Mouse (Mus musculus) mammary gland, adult 2 months (tissue): ENCODE data around the gene Anln. TPM values are rescaled to one million over a fixed set of nuclear protein-coding genes. Genes with fewer than 3 reads are reported as not detected.

Source experiments
- polyA plus RNA-seq: library from polyadenylated mRNA; depleted of rRNA; stranded (reverse); fragments of >200 nt; gene quantifications from 2 replicates; pipeline ENCODE4 v1.2.3, GENCODE M21; 2012; ENCODE audit warnings: low replicate concordance; rRNA removed

Gene Anln
- 0.53 and 1.2 TPM in 2 replicates for polyA plus RNA-seq

DNA sequence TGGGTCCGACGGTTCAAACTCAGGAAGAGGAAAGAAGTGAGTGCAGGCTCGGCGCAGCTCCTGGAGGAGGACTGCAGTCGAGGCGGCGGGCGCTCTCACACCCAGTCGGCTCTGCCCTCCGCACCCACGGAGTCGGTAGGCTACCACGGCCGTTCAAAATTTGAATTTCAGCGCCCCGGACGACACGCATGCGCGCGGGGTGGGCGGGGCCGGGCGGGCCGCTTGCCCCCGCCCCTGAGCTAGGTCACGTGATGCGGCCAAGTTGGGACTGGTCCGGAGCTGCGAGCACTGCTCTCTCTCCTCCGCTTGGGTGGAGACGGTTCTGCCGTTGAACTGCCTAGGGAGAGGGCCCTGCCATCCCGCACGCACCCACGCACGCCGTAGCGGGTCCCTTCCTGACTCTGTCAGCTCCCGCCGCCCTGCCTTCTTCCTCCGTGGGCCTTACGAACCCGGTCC lies at the start of gene Anln:
TSS of gene Anln (minus strand) at position 168 of the 456 bp plus-strand sequence.

DNA sequence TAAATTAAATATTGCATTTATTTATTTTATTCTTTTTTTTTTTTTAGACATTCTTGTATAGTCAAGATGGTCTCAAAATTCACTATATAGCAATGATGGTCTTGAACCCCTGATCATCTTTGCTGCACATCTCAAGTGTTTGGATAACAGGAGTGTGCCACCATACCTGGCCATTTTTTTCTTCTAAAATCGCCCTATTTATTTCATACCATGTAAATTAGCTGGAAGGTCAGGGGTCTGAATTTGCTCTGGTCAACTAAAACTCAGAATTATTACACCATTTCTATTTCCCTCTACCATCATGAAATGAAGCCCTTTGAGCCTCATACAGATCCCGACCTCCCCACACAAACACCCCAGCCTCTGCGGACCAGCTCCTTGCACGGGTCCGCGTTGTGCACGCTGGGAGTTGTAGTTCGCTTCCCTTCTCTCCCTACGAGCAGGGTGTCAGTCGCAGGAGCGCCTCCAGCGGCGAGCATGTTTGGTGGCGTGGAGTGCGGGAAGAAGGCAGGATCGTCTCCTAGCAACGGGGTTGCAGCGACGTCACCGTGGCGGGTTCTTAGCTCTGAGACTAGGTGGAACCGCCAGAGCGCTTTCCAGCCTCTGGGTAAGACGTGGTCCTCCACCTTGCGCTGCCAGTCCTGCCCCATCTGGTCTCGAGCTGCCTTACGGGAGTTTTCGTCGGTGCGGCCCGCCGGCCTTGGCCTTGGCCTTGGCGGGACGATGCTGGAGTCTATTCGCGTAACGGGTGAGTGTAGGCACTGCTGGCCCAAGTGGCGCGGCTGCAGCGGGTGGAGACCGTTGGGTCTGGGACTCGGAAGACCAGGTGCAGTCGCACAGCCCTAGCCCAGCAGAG lies 22.2 kb upstream of the Anln start, which contains the start of gene 9530077C05Rik:
TSS of gene 9530077C05Rik (plus strand) at position 512 of the 856 bp plus-strand sequence.

DNA sequence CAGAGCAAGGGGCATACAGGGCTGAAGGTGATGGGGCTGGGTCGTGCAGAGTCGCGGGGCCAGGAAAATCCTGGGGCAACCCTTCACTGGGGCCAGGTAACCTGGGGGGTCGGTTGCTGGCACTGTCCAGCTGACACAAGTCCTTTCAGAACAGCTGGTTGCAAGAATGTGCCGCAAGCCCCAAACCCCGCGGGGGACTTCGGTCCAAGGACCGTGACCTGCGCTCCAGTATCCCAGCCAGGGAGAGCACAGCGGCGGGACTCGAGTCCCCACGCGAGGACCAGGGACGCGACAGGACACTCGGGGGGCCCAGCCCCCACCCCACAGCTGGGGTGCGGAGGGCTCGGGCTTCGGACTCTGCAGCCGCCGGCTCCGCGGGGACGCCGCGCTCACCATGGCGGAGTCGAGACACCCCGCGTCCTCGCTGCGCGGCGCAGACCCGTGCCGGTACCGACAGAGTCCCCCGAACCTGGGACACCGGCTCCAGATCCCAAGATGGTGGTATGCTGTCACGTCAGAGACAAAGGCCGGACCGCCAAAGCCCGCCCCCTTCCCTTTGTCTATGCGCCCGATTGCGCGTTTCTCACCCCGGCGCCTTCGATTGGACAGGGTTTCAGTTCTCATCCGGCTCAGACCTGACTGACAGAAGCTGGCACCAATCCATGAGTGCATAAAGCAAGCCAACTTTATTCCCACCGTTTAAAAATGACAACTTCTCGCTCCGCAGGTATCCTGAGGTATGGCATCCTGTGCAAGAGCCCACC lies 81.7 kb downstream of the Anln start, which contains the start of gene Zfp810:
TSS of gene Zfp810 (minus strand) at position 493 of the 764 bp plus-strand sequence.

Other genes starting within 250 kb of the Anln start
- gene Pigyl, start 232.3 kb downstream of the Anln start, polyA plus RNA-seq = 49.0 and 67.1 TPM in 2 replicates
- 0.11 and 0.30 TPM in 2 replicates for gene Zfp872, start 201.1 kb downstream of the Anln start, polyA plus RNA-seq
- gene Zfp809, start 163.5 kb downstream of the Anln start, polyA plus RNA-seq = 19.2 and 19.9 TPM in 2 replicates
- gene Zfp599, start 129.3 kb downstream of the Anln start, polyA plus RNA-seq = 0.12 and 0.27 TPM in 2 replicates
- 5.8 and 7.8 TPM in 2 replicates for gene Zfp810, start 81.5 kb downstream of the Anln start, polyA plus RNA-seq
- gene 9530077C05Rik, start 22.3 kb upstream of the Anln start, polyA plus RNA-seq = 0.18 and 0.72 TPM in 2 replicates
- gene Gm17545, start 65.1 kb upstream of the Anln start, polyA plus RNA-seq = not detected in 2 replicates
- gene Rp9, start 80.6 kb upstream of the Anln start, polyA plus RNA-seq = 40.6 and 147 TPM in 2 replicates
- gene Bbs9, start 86.5 kb upstream of the Anln start, polyA plus RNA-seq = 11.4 and 12.0 TPM in 2 replicates